Mouse (Mus musculus) neutrophil, adult 83 days (primary cell): ENCODE data around the gene Dtx3l. TPM values are rescaled to one million over a fixed set of nuclear protein-coding genes. Genes with fewer than 3 reads are reported as not detected.

ENCODE experiments used
- total RNA-seq, 2 experiments: library from RNA; stranded (reverse); gene quantifications; one replicate each; pipeline ENCODE4 v1.2.4; 2023

Dtx3l gene
- 10 to 100 TPM; 19.4 to 21.5 TPM for total RNA-seq

DNA sequence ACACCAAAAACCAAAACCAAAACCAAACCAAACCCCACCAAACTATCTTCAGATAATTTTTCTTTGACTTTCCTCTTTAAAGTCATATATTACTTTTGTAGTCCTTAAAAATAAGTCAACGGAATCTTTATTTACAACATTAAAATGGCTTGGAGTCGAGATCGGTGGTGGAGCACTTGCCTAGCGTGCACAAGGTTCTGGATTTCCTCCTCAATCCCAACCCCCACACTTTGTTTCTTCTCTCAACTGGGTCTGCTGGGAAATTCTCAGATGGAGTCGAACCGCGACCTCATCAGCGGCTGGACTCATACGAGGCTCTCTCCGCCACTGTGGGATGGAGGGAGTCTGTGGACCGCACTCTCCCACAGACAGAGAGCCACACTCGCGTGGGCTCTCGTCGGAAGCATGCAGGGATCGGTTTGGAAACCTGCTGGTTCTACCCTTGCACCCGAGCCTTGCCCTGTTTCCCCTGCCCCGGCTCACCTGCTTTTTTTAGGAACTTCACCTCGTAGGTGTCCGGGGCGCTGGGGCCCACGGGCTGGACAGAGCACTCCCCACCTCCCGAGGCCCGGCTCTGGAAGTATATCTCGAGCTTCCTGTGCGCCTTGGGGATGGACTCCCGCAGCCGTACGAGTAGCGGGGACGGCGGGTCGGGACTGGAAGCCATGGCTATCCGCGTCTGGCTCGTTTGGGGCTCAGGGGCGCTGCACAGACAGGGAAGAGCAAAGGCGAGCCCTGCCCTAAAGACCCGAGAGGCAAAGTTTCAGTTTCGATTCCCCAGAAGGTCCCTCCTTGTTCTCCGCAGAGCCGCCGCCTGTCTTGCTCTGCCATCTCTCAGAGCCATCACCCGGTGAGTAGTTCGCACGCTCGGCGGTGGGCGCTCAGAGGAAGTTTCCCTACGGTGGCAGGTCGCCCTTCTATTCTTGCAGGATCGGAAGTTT is at the start of gene Dtx3l, which contains the start of gene Parp9:
Gene Dtx3l (minus strand): TSS at position 941 of the 941 bp plus-strand sequence.
Gene Parp9 (plus strand): TSS at position 260 of the 941 bp plus-strand sequence.

DNA sequence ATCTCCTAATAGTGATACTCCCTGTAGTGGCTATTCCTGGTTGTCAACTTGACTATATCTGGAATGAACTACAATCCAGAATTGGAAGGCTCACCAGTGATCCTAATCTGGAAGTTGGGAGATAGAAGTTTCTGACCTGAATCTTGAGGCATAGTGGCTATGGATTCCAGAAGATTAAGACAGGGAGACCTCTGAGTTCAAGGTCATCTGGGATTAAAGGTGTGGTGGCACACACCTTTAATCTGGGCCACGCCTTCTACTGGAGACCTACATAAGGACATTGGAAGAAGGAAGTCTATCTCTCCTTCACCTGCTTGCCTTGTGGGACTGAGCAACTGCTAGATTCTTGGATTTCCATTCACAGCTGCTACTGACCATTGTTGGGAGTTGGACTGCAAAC is 39.5 kb upstream of the Dtx3l start, which contains the start of gene Kpna1:
Gene Kpna1 (plus strand): TSS at position 301 of the 400 bp plus-strand sequence.

Other genes with a start within 250 kb of the Dtx3l start
- 10 to 100 TPM; 18.9 to 20.4 TPM for gene Dirc2, start 169.8 kb downstream of the Dtx3l start, total RNA-seq
- gene Hspbap1, start 168.8 kb downstream of the Dtx3l start, total RNA-seq: 10 to 100 TPM in 1 of 2 experiments, 1 to 10 TPM in 1; 9.7 to 13.5 TPM
- gene Parp14, start 67.6 kb downstream of the Dtx3l start, total RNA-seq: 10 to 100 TPM; 20.7 to 28.0 TPM
- gene Parp9, start 681 bp downstream of the Dtx3l start, total RNA-seq: 10 to 100 TPM; 21.9 to 23.9 TPM
- gene Kpna1, start 39.6 kb upstream of the Dtx3l start, total RNA-seq: 10 to 100 TPM; 34.2 to 34.9 TPM
- 1 to 10 TPM; 5.2 to 5.6 TPM for gene Wdr5b, start 102.0 kb upstream of the Dtx3l start, total RNA-seq
- 10 to 100 TPM; 19.6 to 23.4 TPM for gene Fam162a, start 132.4 kb upstream of the Dtx3l start, total RNA-seq
- gene Ccdc58, start 132.5 kb upstream of the Dtx3l start, total RNA-seq: 10 to 100 TPM; 11.9 to 12.3 TPM
- gene Csta1, start 192.1 kb upstream of the Dtx3l start, total RNA-seq: not detected
- gene Stfa2l1, start 217.7 kb upstream of the Dtx3l start, total RNA-seq: 10 to 100 TPM; 40.7 to 52.0 TPM
- gene Gm5483, start 245.1 kb upstream of the Dtx3l start, total RNA-seq: 10 to 100 TPM; 18.7 to 20.8 TPM